Mouse (Mus musculus): Measurements from ENCODE around the gene Rhof. TPM values are rescaled to one million over a fixed set of nuclear protein-coding genes. Genes with fewer than 3 reads are reported as not detected.
A peak's percentile ranks its signal among the peaks of the same experiment; 100 is the strongest.
"Not testable (repeated sequence)": the region's sequence is repeated elsewhere in the genome, so short reads cannot be mapped to it uniquely, and the experiment has no call there.

The Rhof gene
- polyA plus RNA-seq, 1 experiment from 2014 or later = 1.5 TPM

GRCm38 (mm10) chr5:123083340-123084050 lies 49.0 kb downstream of the Rhof start:
- H3K9me3 ChIP-seq = no peaks in the 10 kb centered on the region
- 69% methylated on average over 13 of the region's 13 CpGs for WGBS
- peaks cover 3% of the 10 kb centered on the region; the same call in 1 of the 2 replicates for H3K36me3 ChIP-seq
- peaks cover 29% of the 10 kb centered on the region; the same call in 1 of the 2 replicates for H3K4me1 ChIP-seq
- H3K4me3 ChIP-seq = no peak overlapping the region
- H3K27ac ChIP-seq = no peak overlapping the region; the same call in 1 of the 2 replicates
- no peak for DNase-seq (ENCODE audit: low spot score)
- H3K27me3 ChIP-seq (ENCODE audit: insufficient read depth, poor library complexity, severe bottlenecking) = no peaks in the 10 kb centered on the region

GRCm38 (mm10) chr5:123080510-123080909 lies 52.0 kb downstream of the Rhof start:
- Histone ChIP-seq H3K4me3 (no peak overlapping the region), H3K27me3 (ENCODE audit: insufficient read depth, poor library complexity, severe bottlenecking) (no peaks in the 10 kb centered on the region), H3K36me3 (no peaks in the 10 kb centered on the region), H3K27ac (no peak overlapping the region), H3K4me1 (peaks cover 42% of the 10 kb centered on the region), H3K9me3 (no peaks in the 10 kb centered on the region)
- DNase-seq (ENCODE audit: low spot score) = no peak
- 94% methylated on average over 13 of the region's 13 CpGs for WGBS

- H3K4me1 ChIP-seq = peaks cover 46% of the 10 kb centered on the region
- no peak overlapping the region for H3K4me3 ChIP-seq
- H3K27me3 ChIP-seq (ENCODE audit: insufficient read depth, poor library complexity, severe bottlenecking) = no peaks in the 10 kb centered on the region
- DNase-seq (ENCODE audit: low spot score) = no peak
- no peak overlapping the region for H3K27ac ChIP-seq
- 57% methylated on average over 8 of the region's 8 CpGs for WGBS
- no peaks in the 10 kb centered on the region for H3K36me3 ChIP-seq
- no peaks in the 10 kb centered on the region for H3K9me3 ChIP-seq
Observed at GRCm38 (mm10) chr5:123080041-123080440, 52.5 kb downstream of the Rhof start.

GRCm38 (mm10) chr5:123079568-123079967 lies 52.9 kb downstream of the Rhof start:
- no peak overlapping the region for H3K27ac ChIP-seq
- WGBS = 86% methylated on average over 1 of the region's 1 CpGs
- DNase-seq (ENCODE audit: low spot score) = no peak
- H3K9me3 ChIP-seq = no peaks in the 10 kb centered on the region
- H3K27me3 ChIP-seq (ENCODE audit: insufficient read depth, poor library complexity, severe bottlenecking) = no peaks in the 10 kb centered on the region
- no peaks in the 10 kb centered on the region for H3K36me3 ChIP-seq
- peaks cover 43% of the 10 kb centered on the region for H3K4me1 ChIP-seq
- no peak overlapping the region for H3K4me3 ChIP-seq

- WGBS = 3% methylated on average over 35 of the region's 35 CpGs
- H3K4me1 ChIP-seq = peaks cover 34% of the 10 kb centered on the region
- no peaks in the 10 kb centered on the region for H3K36me3 ChIP-seq
- no peaks in the 10 kb centered on the region for H3K27me3 ChIP-seq (ENCODE audit: insufficient read depth, poor library complexity, severe bottlenecking)
- peak; percentile 83 for DNase-seq (ENCODE audit: low spot score)
- peak overlapping the region; percentile 87 for H3K27ac ChIP-seq
- H3K9me3 ChIP-seq = no peaks in the 10 kb centered on the region
- H3K4me3 ChIP-seq = peak overlapping the region; percentile 87
Observed at GRCm38 (mm10) chr5:123076419-123077281, 55.8 kb downstream of the Rhof start.

- Histone ChIP-seq H3K4me1 (peaks cover 34% of the 10 kb centered on the region), H3K4me3 (peak overlapping the region; percentile 87), H3K9me3 (no peaks in the 10 kb centered on the region), H3K36me3 (no peaks in the 10 kb centered on the region), H3K27ac (peak overlapping the region; percentile 87), H3K27me3 (ENCODE audit: insufficient read depth, poor library complexity, severe bottlenecking) (no peaks in the 10 kb centered on the region)
- WGBS = 7% methylated on average over 45 of the region's 45 CpGs
- peak; percentile 96 for DNase-seq (ENCODE audit: low spot score)
Observed at GRCm38 (mm10) chr5:123075576-123076418, 56.7 kb downstream of the Rhof start.

- H3K27me3 ChIP-seq (ENCODE audit: insufficient read depth, poor library complexity, severe bottlenecking) = no peaks in the 10 kb centered on the region
- 71% methylated on average over 2 of the region's 2 CpGs for WGBS
- H3K36me3 ChIP-seq = no peaks in the 10 kb centered on the region
- H3K27ac ChIP-seq = 0 out of 2 replicates have a peak overlapping the region, but pooled peaks have one; percentile 70
- H3K4me3 ChIP-seq = no peak overlapping the region
- peaks cover 5% of the 10 kb centered on the region; the same call in 1 of the 2 replicates for H3K4me1 ChIP-seq
- no peaks in the 10 kb centered on the region for H3K9me3 ChIP-seq
- DNase-seq (ENCODE audit: low spot score) = no peak
Observed at GRCm38 (mm10) chr5:123068714-123069113, 63.8 kb downstream of the Rhof start.

- H3K27ac ChIP-seq = peak within 1 kb of the TSS; percentile 70
- 85% methylated on average over 12 of the region's 12 CpGs for WGBS
Observed at GRCm38 (mm10) chr5:123068115-123068514, 64.4 kb downstream of the Rhof start, which contains the start of gene Tmem120b. Gene Tmem120b (plus strand): TSS chr5:123068415.

GRCm38 (mm10) chr5:123067395-123067995 lies 65.0 kb downstream of the Rhof start:
- no peaks in the 10 kb centered on the region for H3K9me3 ChIP-seq
- peak; percentile 80 for DNase-seq (ENCODE audit: low spot score)
- WGBS = 14% methylated on average over 6 of the region's 6 CpGs
- no peaks in the 10 kb centered on the region for H3K27me3 ChIP-seq (ENCODE audit: insufficient read depth, poor library complexity, severe bottlenecking)
- H3K4me1 ChIP-seq = peaks cover 5% of the 10 kb centered on the region; the same call in 1 of the 2 replicates
- H3K4me3 ChIP-seq = peak overlapping the region; percentile 32; the same call in 1 of the 2 replicates
- H3K36me3 ChIP-seq = no peaks in the 10 kb centered on the region
- peak overlapping the region; percentile 33; the same call in 1 of the 2 replicates for H3K27ac ChIP-seq

More at GRCm38 (mm10) chr5:123068115-123068514, 64.4 kb downstream of the Rhof start, which contains the start of gene Tmem120b:
- no peak for DNase-seq (ENCODE audit: low spot score)
- H3K9me3 ChIP-seq = no peaks in the 10 kb centered on the region
- peak within 1 kb of the TSS; percentile 32; the same call in 1 of the 2 replicates for H3K4me3 ChIP-seq
- H3K36me3 ChIP-seq = no peaks in the 10 kb centered on the region
- H3K27me3 ChIP-seq (ENCODE audit: insufficient read depth, poor library complexity, severe bottlenecking) = no peaks in the 10 kb centered on the region
- H3K4me1 ChIP-seq = peaks cover 5% of the 10 kb centered on the region; the same call in 1 of the 2 replicates

GRCm38 (mm10) chr5:123064207-123064606 lies 68.3 kb downstream of the Rhof start:
- 31% methylated on average over 6 of the region's 6 CpGs for WGBS

GRCm38 (mm10) chr5:123063141-123063540 lies 69.4 kb downstream of the Rhof start:
- 89% methylated on average over 3 of the region's 3 CpGs for WGBS
- Histone ChIP-seq H3K9me3 (no peaks in the 10 kb centered on the region), H3K27ac (no peak overlapping the region), H3K36me3 (no peaks in the 10 kb centered on the region), H3K27me3 (ENCODE audit: insufficient read depth, poor library complexity, severe bottlenecking) (no peaks in the 10 kb centered on the region), H3K4me3 (no peak overlapping the region), H3K4me1 (peaks cover 21% of the 10 kb centered on the region)
- DNase-seq (ENCODE audit: low spot score) = no peak

More at GRCm38 (mm10) chr5:123064207-123064606, 68.3 kb downstream of the Rhof start:
- DNase-seq (ENCODE audit: low spot score) = no peak
- Histone ChIP-seq H3K27me3 (ENCODE audit: insufficient read depth, poor library complexity, severe bottlenecking) (no peaks in the 10 kb centered on the region), H3K36me3 (no peaks in the 10 kb centered on the region), H3K27ac (no peak overlapping the region), H3K4me3 (no peak overlapping the region), H3K9me3 (no peaks in the 10 kb centered on the region), H3K4me1 (peaks cover 19% of the 10 kb centered on the region)

- H3K4me3 ChIP-seq; H3K27me3 ChIP-seq (ENCODE audit: insufficient read depth, poor library complexity, severe bottlenecking); DNase-seq (ENCODE audit: low spot score); H3K27ac ChIP-seq; H3K9me3 ChIP-seq; H3K36me3 ChIP-seq: not testable (repeated sequence)
- H3K4me1 ChIP-seq = peaks cover 16% of the 10 kb centered on the region
- 80% methylated on average over 6 of the region's 6 CpGs for WGBS
Observed at GRCm38 (mm10) chr5:123061402-123061749, 71.1 kb downstream of the Rhof start.
